Mouse (Mus musculus): ENCODE measurements around the gene 4930404N11Rik.

- TF ChIP-seq EP300 (optimal IDR thresholded peaks at IDR 0.05) (no peak), CTCF (IDR thresholded peaks at IDR 0.05; ENCODE audit: low read depth) (no peak)
Observed at GRCm38 (mm10) chr10:81334324-81334723, 31.3 kb downstream of the 4930404N11Rik start.
